Mouse (Mus musculus) midbrain, postnatal 0 days (tissue): ENCODE results near the gene Glb1l. TPM values are rescaled to one million over a fixed set of nuclear protein-coding genes. Genes with fewer than 3 reads are reported as not detected.

Experiments
- ATAC-seq: fragments of 200-750 bp; cut with Nextera tagmentation; 2 replicates; pipeline ENCODE4 v1.8.0; 2017; ENCODE audit warnings: moderate number of reproducible peaks, mild to moderate bottlenecking, moderate TSS enrichment, moderate library complexity; ENCODE audit not compliant: low FRiP score
- DNase-seq: peaks from one replicate; pipeline ENCODE4 v3.0.0-alpha.2; 2015; ENCODE audit warnings: low spot score
- H3K27ac ChIP-seq: fragments of 300-500 bp; sonication (generic); 2 replicates; pipeline ENCODE4 v1.5.1; 2014; ENCODE audit warnings: low read depth, mild to moderate bottlenecking, low read length, mixed read lengths
- H3K27me3 ChIP-seq: fragments of 300-500 bp; sonication (generic); 2 replicates; pipeline ENCODE4 v1.6.1; 2014; ENCODE audit warnings: low read length, control low read depth, mixed read lengths; ENCODE audit not compliant: insufficient read depth
- H3K36me3 ChIP-seq: fragments of 300-500 bp; sonication (generic); 2 replicates; pipeline ENCODE4 v1.6.1; 2014; ENCODE audit warnings: low read length, control low read depth, mixed read lengths; ENCODE audit not compliant: insufficient read depth
- H3K4me1 ChIP-seq: fragments of 300-500 bp; sonication (generic); 2 replicates; pipeline ENCODE4 v1.6.1; 2014; ENCODE audit warnings: mild to moderate bottlenecking, control low read depth, antibody characterized with exemption, low read length, mixed read lengths; ENCODE audit not compliant: insufficient read depth
- H3K4me2 ChIP-seq: fragments of 300-500 bp; sonication (generic); 2 replicates; pipeline ENCODE4 v1.6.1; 2014; ENCODE audit warnings: low read depth, mild to moderate bottlenecking, low read length, mixed read lengths; ENCODE audit not compliant: poor library complexity, severe bottlenecking
- H3K4me3 ChIP-seq: fragments of 300-500 bp; sonication (generic); 2 replicates; pipeline ENCODE4 v1.5.1; 2014; ENCODE audit warnings: low read depth, mild to moderate bottlenecking, low read length, moderate library complexity
- H3K9ac ChIP-seq: fragments of 300-500 bp; sonication (generic); replicated peaks from 2 replicates; pipeline ENCODE4 v1.6.1; 2014; ENCODE audit warnings: mild to moderate bottlenecking, low read length, moderate library complexity, mixed read lengths; ENCODE audit not compliant: poor library complexity, severe bottlenecking
- H3K9me3 ChIP-seq: fragments of 300-500 bp; sonication (generic); 2 replicates; pipeline ENCODE4 v1.6.1; 2016; ENCODE audit warnings: low read length, control low read depth
- CTCF ChIP-seq: IDR thresholded peaks from 2 replicates; pipeline ENCODE4 v1.5.1; 2016; ENCODE audit warnings: antibody characterized with exemption, mild to moderate bottlenecking
- WGBS: fragments of 180-500 bp; shearing (Covaris S2); extraction: QIAGEN DNeasy Blood & Tissue Kit; methylation state at CpG from one replicate; pipeline ENCODE4 v1.1.7; 2014; 5-methylcytosine and 5-hydroxymethylcytosine counted together
- polyA plus RNA-seq: library from polyadenylated mRNA; unstranded; fragments of >200 nt; fragmentation: Nextera tagmentation; extraction: Ambion mirVana; gene quantifications from 2 replicates; pipeline ENCODE4 v1.2.1, GENCODE M21; 2015
- total RNA-seq: library from RNA; depleted of rRNA; stranded (reverse); fragments of >200 nt; gene quantifications from 2 replicates; pipeline ENCODE4 v1.2.3, GENCODE M21; 2014

Gene Glb1l
- total and polyA plus RNA-seq, 2 experiments from 2014 or later, result 18.3 to 18.4 TPM

GRCm38 (mm10) chr1:75190577-75190976 lies 20.0 kb downstream of the Glb1l start:
- Histone ChIP-seq H3K27me3 (no peaks in the 10 kb centered on the region), H3K4me1 (peaks cover 6% of the 10 kb centered on the region; the same call in 1 of the 2 replicates), H3K4me3 (peak overlapping the region; percentile 75), H3K9me3 (no peaks in the 10 kb centered on the region), H3K9ac (no peak overlapping the region), H3K27ac (no peak overlapping the region), H3K36me3 (peaks cover 28% of the 10 kb centered on the region), H3K4me2 (peak overlapping the region; percentile 84; the same call in 1 of the 2 replicates)
- no peak for TF ChIP-seq CTCF
- 70% methylated on average over 2 of the region's 2 CpGs for WGBS
- no peak for ATAC-seq
- DNase-seq, result no peak

DNA sequence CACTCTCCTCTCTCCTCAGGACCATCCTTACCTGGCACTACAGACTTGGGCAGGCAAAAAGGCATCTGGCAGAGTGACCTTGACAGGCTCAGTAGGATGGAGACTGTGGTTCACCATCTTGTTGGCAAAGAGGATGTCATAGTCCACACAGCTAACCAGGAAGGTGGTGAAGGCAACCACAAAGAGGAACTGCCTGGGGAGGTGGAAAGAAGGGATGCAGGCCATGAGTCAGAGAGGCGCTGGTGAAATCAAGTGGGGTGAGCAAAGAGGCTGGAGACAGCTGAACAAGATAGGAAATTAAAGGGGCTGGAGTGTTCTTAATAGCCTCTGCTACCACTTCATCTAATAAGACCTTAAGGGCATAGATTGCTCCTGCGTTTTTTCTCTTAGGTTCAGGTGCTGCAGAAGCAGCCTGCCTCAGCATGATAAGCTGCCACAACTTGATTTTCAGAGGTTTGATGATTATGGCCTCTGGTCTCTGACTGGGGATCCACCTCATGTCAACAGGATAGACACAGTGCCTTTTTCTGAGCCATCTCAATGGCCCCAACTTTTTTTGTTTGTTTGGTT lies 22.6 kb downstream of the Glb1l start:
- H3K27ac ChIP-seq, result no peak overlapping the region
- DNase-seq, result no peak
- no peak for TF ChIP-seq CTCF
- ATAC-seq, result no peak
- WGBS, result 91% methylated on average over 2 of the region's 2 CpGs
- peaks cover 6% of the 10 kb centered on the region; the same call in 1 of the 2 replicates for H3K4me1 ChIP-seq
- no peak overlapping the region for H3K4me3 ChIP-seq
- no peak overlapping the region for H3K4me2 ChIP-seq
- no peak overlapping the region for H3K9ac ChIP-seq
- H3K9me3 ChIP-seq, result no peaks in the 10 kb centered on the region
- no peaks in the 10 kb centered on the region for H3K27me3 ChIP-seq
- peaks cover 52% of the 10 kb centered on the region for H3K36me3 ChIP-seq

GRCm38 (mm10) chr1:75187126-75187525 lies 23.5 kb downstream of the Glb1l start:
- no peaks in the 10 kb centered on the region for H3K27me3 ChIP-seq
- H3K9me3 ChIP-seq, result no peaks in the 10 kb centered on the region
- peaks cover 60% of the 10 kb centered on the region for H3K36me3 ChIP-seq
- TF ChIP-seq CTCF, result no peak
- no peak overlapping the region for H3K4me2 ChIP-seq
- H3K27ac ChIP-seq, result no peak overlapping the region
- peaks cover 6% of the 10 kb centered on the region; the same call in 1 of the 2 replicates for H3K4me1 ChIP-seq
- H3K4me3 ChIP-seq, result no peak overlapping the region
- ATAC-seq (no peak), DNase-seq (no peak)
- no peak overlapping the region for H3K9ac ChIP-seq

DNA sequence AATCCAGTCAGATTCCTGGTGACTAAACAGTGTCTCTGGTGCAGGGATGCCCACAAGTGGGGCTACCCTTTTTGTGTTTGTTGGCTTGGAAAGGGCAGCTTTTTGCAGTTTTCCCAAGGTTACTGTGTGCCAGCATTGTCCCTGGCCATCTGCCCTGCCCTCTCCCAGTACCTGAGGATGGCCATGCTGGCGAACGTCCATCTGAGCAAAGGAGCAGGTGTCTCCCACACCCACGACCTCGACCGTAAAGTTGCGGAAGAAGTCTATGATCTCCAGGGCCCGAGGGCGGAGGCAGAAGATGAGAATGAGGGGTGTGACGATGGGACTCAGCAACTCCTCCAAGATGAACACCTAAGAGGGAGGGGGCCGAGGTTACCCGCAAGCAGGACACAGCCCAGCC lies 25.1 kb downstream of the Glb1l start:
- TF ChIP-seq CTCF, result no peak
- 95% methylated on average over 11 of the region's 11 CpGs for WGBS
- no peak overlapping the region for H3K4me3 ChIP-seq
- H3K27me3 ChIP-seq, result no peaks in the 10 kb centered on the region
- no peak for ATAC-seq
- no peaks in the 10 kb centered on the region for H3K4me1 ChIP-seq
- no peak overlapping the region for H3K9ac ChIP-seq
- DNase-seq, result no peak
- no peak overlapping the region for H3K27ac ChIP-seq
- no peak overlapping the region for H3K4me2 ChIP-seq
- H3K36me3 ChIP-seq, result peaks cover 69% of the 10 kb centered on the region
- no peaks in the 10 kb centered on the region for H3K9me3 ChIP-seq

DNA sequence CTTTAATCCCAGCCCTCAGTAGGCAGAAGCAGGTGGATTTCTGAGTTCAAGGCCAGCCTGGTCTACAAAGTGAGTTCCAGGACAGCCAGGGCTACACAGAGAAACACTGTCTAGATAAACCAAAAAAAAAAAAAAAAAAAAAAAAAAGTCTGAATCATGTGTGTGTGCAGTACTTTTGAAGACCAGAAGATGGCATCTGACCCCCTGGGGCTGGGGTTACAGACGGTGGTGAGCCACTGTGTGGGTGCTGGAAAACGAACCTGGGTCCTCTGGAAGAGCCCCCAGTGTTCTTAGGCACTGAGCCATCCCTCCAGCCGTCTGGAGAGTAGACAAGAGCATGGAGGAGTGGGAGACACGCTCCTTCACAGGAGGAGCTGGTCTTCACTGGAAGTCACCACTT lies 28.5 kb downstream of the Glb1l start:
- 75% methylated on average over 4 of the region's 4 CpGs for WGBS
- Histone ChIP-seq H3K27me3 (no peaks in the 10 kb centered on the region), H3K9ac (no peak overlapping the region), H3K4me2 (no peak overlapping the region), H3K36me3 (peaks cover 65% of the 10 kb centered on the region), H3K27ac (no peak overlapping the region), H3K9me3 (no peaks in the 10 kb centered on the region), H3K4me1 (no peaks in the 10 kb centered on the region), H3K4me3 (no peak overlapping the region)
- no peak for DNase-seq
- TF ChIP-seq CTCF, result peak; percentile 45
- no peak for ATAC-seq

DNA sequence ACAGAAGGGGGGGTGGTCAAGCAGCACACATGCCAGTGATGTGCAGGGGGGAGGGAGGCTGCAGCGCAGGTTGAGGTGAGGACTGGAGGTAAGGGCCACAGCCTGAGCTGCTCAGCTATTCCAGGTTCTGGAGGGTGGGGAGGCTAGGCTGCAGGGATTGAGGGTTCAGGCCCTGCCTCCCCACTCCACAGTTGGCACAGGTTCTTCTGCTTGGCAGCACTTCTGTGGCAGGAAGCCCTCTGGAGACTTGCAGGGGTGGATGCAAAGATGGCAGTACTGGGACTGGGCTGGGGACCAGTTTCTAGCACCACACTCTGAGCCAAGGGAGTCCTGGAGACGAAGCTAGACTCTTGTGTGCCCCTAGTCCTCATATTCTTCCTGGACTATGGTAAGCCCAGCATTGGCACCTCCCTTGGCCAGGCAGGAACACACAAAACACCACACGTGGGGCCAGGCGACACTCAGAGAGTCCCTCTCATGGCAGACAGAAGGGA lies 29.2 kb downstream of the Glb1l start:
- 83% methylated on average over 4 of the region's 4 CpGs for WGBS
- ATAC-seq, result no peak

More for the DNA sequence above, 29.2 kb downstream of the Glb1l start:
- TF ChIP-seq CTCF, result no peak
- Histone ChIP-seq H3K4me3 (no peak overlapping the region), H3K36me3 (peaks cover 65% of the 10 kb centered on the region), H3K9me3 (no peaks in the 10 kb centered on the region), H3K27ac (no peak overlapping the region), H3K27me3 (no peaks in the 10 kb centered on the region), H3K9ac (no peak overlapping the region), H3K4me2 (no peak overlapping the region), H3K4me1 (no peaks in the 10 kb centered on the region)
- DNase-seq, result no peak
